Mouse (Mus musculus) embryonic fibroblast, embryonic 13.5 days (primary cell): ENCODE data around the gene Tmem30c. TPM values are rescaled to one million over a fixed set of nuclear protein-coding genes. Genes with fewer than 3 reads are reported as not detected.
A peak's percentile ranks its signal among the peaks of the same experiment; 100 is the strongest.

Experiments used
- H3K27ac ChIP-seq: 2 replicates; pipeline ENCODE4 v1.5.1; 2012; ENCODE audit warnings: low read length, control low read depth, inconsistent platforms; ENCODE audit not compliant: insufficient read depth
- H3K4me1 ChIP-seq: 2 replicates; pipeline ENCODE4 v1.6.1; 2011; ENCODE audit warnings: low read length; ENCODE audit not compliant: control insufficient read depth, insufficient read depth
- H3K4me3 ChIP-seq: 2 replicates; pipeline ENCODE4 v1.5.1; 2011; ENCODE audit warnings: mild to moderate bottlenecking, control low read depth, low read length; ENCODE audit not compliant: insufficient read depth
- CTCF ChIP-seq: IDR thresholded peaks from 2 replicates; pipeline ENCODE4 v1.5.1; 2011; ENCODE audit warnings: mild to moderate bottlenecking, control low read depth, low read length, moderate library complexity, borderline replicate concordance; ENCODE audit not compliant: insufficient read depth
- POLR2A ChIP-seq: IDR thresholded peaks from 2 replicates; pipeline ENCODE4 v1.6.1; 2011; ENCODE audit warnings: low read depth, mild to moderate bottlenecking, control low read depth, low read length, moderate library complexity
- polyA plus RNA-seq: library from polyadenylated mRNA; stranded (reverse); fragments of >200 nt; gene quantifications from 2 replicates; pipeline ENCODE4 v1.2.4, GENCODE M21; 2011; ENCODE audit warnings: low read depth; ENCODE audit not compliant: missing spikeins, insufficient read length

The Tmem30c gene
- polyA plus RNA-seq, 1 experiment = 0.19 TPM

GRCm38 (mm10) chr16:57318637-57319125 lies 26.0 kb upstream of the Tmem30c start:
- peaks cover 1% of the 10 kb centered on the region; the same call in 1 of the 2 replicates for H3K4me1 ChIP-seq
- no peak overlapping the region for H3K4me3 ChIP-seq
- TF ChIP-seq POLR2A = no peak
- TF ChIP-seq CTCF = no peak
- H3K27ac ChIP-seq = peak overlapping the region; percentile 28; the same call in 1 of the 2 replicates

GRCm38 (mm10) chr16:57317882-57318636 lies 25.4 kb upstream of the Tmem30c start:
- TF ChIP-seq POLR2A = no peak
- TF ChIP-seq CTCF = no peak
- Histone ChIP-seq H3K27ac (no peak overlapping the region), H3K4me3 (no peak overlapping the region)

GRCm38 (mm10) chr16:57317127-57317526 lies 24.5 kb upstream of the Tmem30c start:
- TF ChIP-seq POLR2A (no peak), CTCF (no peak)
- Histone ChIP-seq H3K4me1 (peaks cover 1% of the 10 kb centered on the region; the same call in 1 of the 2 replicates), H3K4me3 (no peak overlapping the region), H3K27ac (no peak overlapping the region)

More at GRCm38 (mm10) chr16:57317882-57318636, 25.4 kb upstream of the Tmem30c start:
- peaks cover 1% of the 10 kb centered on the region; the same call in 1 of the 2 replicates for H3K4me1 ChIP-seq

DNA sequence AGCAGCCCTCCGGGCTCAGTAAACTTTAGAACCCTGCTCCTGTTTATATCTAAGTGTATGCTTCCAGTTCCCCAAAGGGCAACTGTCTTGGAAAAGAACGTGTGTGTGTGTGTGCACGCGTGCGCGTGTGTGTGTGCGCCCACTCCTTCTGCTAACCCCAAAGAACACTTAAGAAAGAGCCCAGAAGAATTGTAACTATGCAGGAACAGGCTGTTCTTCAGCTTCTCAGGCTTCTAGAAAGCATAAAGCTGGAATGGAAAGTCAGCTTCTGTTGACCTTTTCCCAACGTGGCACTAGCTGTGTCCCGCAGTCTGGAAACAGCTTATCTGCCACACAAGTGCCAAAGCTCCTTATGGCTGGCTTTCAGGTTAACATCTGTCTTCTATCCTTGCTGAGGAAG lies 22.4 kb upstream of the Tmem30c start:
- H3K4me1 ChIP-seq = peaks cover 1% of the 10 kb centered on the region; the same call in 1 of the 2 replicates
- no peak for TF ChIP-seq POLR2A
- TF ChIP-seq CTCF = no peak
- H3K27ac ChIP-seq = no peak overlapping the region
- no peak overlapping the region for H3K4me3 ChIP-seq

DNA sequence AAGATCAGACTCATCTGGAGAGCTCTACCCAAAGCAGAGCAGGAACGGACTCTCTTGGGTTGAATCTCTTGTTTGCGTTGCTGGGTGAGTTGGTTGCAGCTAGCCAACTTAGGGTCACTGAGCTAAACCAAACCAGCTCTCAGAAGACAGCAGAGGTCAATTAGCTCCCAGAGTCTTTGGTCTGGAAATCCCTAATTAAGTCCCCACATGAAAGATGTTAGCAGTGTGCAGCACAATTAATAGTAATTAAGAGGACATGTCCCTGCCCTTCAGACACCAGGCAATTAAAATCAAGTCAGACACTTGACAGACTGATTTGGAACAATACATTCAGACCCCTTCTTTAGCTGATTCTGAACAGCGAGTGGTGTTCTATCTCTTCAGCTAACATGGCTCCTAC lies 21.6 kb upstream of the Tmem30c start:
- no peak overlapping the region for H3K4me3 ChIP-seq
- no peak overlapping the region for H3K27ac ChIP-seq
- TF ChIP-seq POLR2A (no peak), CTCF (no peak)
- H3K4me1 ChIP-seq = peaks cover 1% of the 10 kb centered on the region; the same call in 1 of the 2 replicates

GRCm38 (mm10) chr16:57313487-57313886 lies 20.8 kb upstream of the Tmem30c start:
- TF ChIP-seq POLR2A (no peak), CTCF (no peak)
- H3K4me3 ChIP-seq = no peak overlapping the region

DNA sequence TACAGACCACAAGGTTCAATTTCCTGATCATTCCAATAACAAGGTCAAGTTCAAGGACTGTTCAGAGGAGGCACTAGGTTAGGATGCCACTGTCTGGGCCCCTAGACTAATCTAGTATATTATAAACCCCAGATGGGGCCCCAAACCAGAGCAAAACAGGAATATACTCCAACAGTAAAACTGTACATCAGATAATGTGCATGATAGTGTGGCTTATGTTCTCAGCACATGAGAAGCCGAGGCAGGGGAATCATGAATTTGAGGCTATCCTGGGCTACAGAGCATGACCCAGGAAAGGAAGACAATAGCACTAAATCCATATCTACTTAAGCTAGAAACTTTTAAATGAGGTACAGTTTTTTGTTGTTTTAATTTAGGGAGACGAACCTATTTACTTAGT lies 19.5 kb upstream of the Tmem30c start:
- H3K27ac ChIP-seq = no peak overlapping the region
- no peaks in the 10 kb centered on the region; the same call in 1 of the 2 replicates for H3K4me1 ChIP-seq
- no peak for TF ChIP-seq CTCF
- TF ChIP-seq POLR2A = no peak
- H3K4me3 ChIP-seq = no peak overlapping the region

More at GRCm38 (mm10) chr16:57313487-57313886, 20.8 kb upstream of the Tmem30c start:
- Histone ChIP-seq H3K4me1 (peaks cover 1% of the 10 kb centered on the region; the same call in 1 of the 2 replicates), H3K27ac (no peak overlapping the region)

DNA sequence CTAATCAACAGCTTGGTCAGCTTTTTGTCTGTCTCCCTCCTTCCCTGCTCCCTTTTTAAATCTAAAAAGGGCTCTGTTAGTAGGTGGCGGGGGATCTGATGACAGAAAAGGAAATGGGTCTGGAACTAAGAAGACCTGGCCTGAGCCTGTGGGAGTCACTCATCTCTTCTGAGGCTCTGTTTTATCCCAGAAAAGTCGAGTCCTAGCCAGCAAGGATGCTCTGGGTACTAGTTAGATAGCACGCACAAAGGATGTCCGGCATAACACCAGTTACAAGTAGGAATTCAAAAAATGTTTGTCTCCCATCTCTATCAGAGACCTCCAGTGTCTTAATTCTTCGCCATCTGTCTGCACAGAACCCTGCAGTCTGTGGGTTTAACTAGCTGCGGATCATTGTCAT lies 12.8 kb upstream of the Tmem30c start:
- Histone ChIP-seq H3K27ac (no peak overlapping the region), H3K4me3 (no peak overlapping the region), H3K4me1 (peaks cover 4% of the 10 kb centered on the region)
- no peak for TF ChIP-seq POLR2A
- TF ChIP-seq CTCF = no peak

- Histone ChIP-seq H3K4me1 (peaks cover 4% of the 10 kb centered on the region), H3K4me3 (no peak overlapping the region), H3K27ac (no peak overlapping the region)
- TF ChIP-seq POLR2A = no peak
- TF ChIP-seq CTCF = no peak
These were observed 11.1 kb upstream of the Tmem30c start for GRCm38 (mm10) chr16:57303716-57304115.

DNA sequence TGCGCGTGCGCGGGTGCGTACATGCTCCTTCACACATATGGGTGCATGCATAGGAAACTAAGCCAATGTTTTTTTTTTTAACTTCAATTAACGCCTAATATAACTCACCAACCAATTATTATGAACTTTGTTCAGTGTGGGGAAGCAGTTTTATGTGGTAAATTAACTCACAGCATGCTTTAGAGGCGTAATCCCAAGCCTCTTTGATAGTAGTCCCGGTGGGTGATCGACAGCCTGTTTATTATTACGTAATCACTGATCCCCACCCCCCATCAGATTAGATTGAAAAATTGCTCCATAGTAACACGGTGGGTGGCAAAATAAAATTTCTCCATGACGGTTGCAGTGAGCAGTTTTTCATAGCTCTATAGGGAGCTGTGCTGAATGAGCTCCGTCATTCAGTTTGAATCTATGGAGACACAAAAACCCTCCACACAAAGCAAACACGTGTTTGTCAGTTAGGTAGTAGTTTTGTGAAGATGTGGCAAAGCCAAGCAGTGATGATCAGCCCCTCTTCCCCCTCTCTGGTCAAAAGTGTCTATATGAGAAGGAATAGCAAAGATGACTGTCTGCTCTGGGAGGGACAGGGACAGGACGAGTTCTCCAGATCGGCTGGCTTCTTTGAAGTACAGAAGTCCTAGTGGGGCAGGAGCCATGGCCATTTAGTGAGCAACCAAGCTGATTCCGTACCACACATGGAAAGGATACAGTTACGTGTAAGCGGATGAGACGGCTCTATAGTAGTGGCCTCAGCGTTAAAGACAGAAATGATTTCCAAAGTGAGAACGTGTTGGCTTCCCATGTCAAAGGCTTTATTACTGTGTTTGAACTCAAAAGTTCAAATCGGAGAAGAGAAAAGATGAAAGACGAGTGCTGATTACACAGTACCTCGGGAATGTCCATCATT lies 10.4 kb upstream of the Tmem30c start:
- no peak overlapping the region for H3K27ac ChIP-seq
- TF ChIP-seq CTCF (no peak), POLR2A (no peak)
- H3K4me3 ChIP-seq = no peak overlapping the region
- H3K4me1 ChIP-seq = peaks cover 4% of the 10 kb centered on the region
